Mouse (Mus musculus): ENCODE data around the gene Map7d3. TPM values are rescaled to one million over a fixed set of nuclear protein-coding genes. Genes with fewer than 3 reads are reported as not detected.

Gene Map7d3
- total RNA-seq, 4 experiments from 2014 or later, result 0.17 to 0.23 TPM; not detected in 2

Other genes with a start within 250 kb of the Map7d3 start
- gene Mmgt1, start 224.3 kb downstream of the Map7d3 start, total RNA-seq (2022), result 10 to 100 TPM; 23.4 to 29.5 (median 25.2) TPM
- gene Slc9a6, start 212.6 kb downstream of the Map7d3 start, total RNA-seq (2022), result 100 to 1,000 TPM in 3 of 4 experiments, 10 to 100 TPM in 1; 95.4 to 122 (median 108) TPM
- gene Fhl1, start 90.5 kb downstream of the Map7d3 start, total RNA-seq (2022), result 100 to 1,000 TPM in 1 of 4 experiments, 10 to 100 TPM in 3; 81.8 to 101 (median 89.4) TPM
- gene Adgrg4, start 47.8 kb upstream of the Map7d3 start, total RNA-seq (2022), result not detected
- under 1 TPM in 1 of 4 experiments, not detected in 3; 0.39 TPM for gene Brs3, start 220.7 kb upstream of the Map7d3 start, total RNA-seq (2022)
- 10 to 100 TPM; 53.2 to 59.9 (median 56.5) TPM for gene Htatsf1, start 231.3 kb upstream of the Map7d3 start, total RNA-seq (2022)